Mouse (Mus musculus): Measurements from ENCODE around the gene Arfgap3. TPM values are rescaled to one million over a fixed set of nuclear protein-coding genes. Genes with fewer than 3 reads are reported as not detected.
A peak's percentile ranks its signal among the peaks of the same experiment; 100 is the strongest.

Arfgap3 gene
- total RNA-seq (2014; rRNA removed) (4.7 and 6.8 TPM in 2 replicates), polyA plus RNA-seq (2012; rRNA removed) (5.7 and 9.0 TPM in 2 replicates)

GRCm38 (mm10) chr15:83349954-83350711 lies at the start of gene Arfgap3:
Arfgap3 (minus strand) TSS chr15:83350247.
- H3K27me3 ChIP-seq (ENCODE audit: control insufficient read depth, insufficient read depth, low read length): no peaks in the 10 kb centered on the region
- H3K4me1 ChIP-seq (ENCODE audit: control insufficient read depth, insufficient read depth, low read length): peaks cover 7% of the 10 kb centered on the region
- WGBS: 1% methylated on average over 60 of the region's 60 CpGs
- TF ChIP-seq POLR2A (IDR thresholded peaks at IDR 0.05; ENCODE audit: extremely low read depth, insufficient read depth, low read length) (0 out of 2 replicates have a peak, but pooled peaks have one; percentile 16), CTCF (IDR thresholded peaks at IDR 0.05; ENCODE audit: low read depth, low read length) (no peak)
- peak within 1 kb of the TSS; percentile 86 for H3K9ac ChIP-seq (ENCODE audit: low read depth, low read length)
- no peaks in the 10 kb centered on the region for H3K36me3 ChIP-seq (ENCODE audit: control insufficient read depth, insufficient read depth, low read length)
- DNase-seq (ENCODE audit: extremely low read depth, low read depth, low spot score): peak; percentile 70
- peaks cover 12% of the 10 kb centered on the region; the same call in 1 of the 2 replicates for H3K79me2 ChIP-seq (ENCODE audit: control insufficient read depth, insufficient read depth, low read length)
- peak within 1 kb of the TSS; percentile 65 for H3K27ac ChIP-seq (replicated peaks; ENCODE audit: insufficient read depth, low read depth, low read length)
- peak within 1 kb of the TSS; percentile 94 for H3K4me3 ChIP-seq (ENCODE audit: insufficient read depth, low read depth, low read length)

- peaks cover 22% of the 10 kb centered on the region for H3K36me3 ChIP-seq (ENCODE audit: control insufficient read depth, insufficient read depth, low read length)
- peak; percentile 9; the same call in 1 of the 2 replicates for TF ChIP-seq CTCF (IDR thresholded peaks at IDR 0.05; ENCODE audit: low read depth, low read length)
- no peak for TF ChIP-seq POLR2A (IDR thresholded peaks at IDR 0.05; ENCODE audit: extremely low read depth, insufficient read depth, low read length)
Observed at GRCm38 (mm10) chr15:83392722-83393121, 42.7 kb upstream of the Arfgap3 start.

GRCm38 (mm10) chr15:83387911-83388310 lies 37.9 kb upstream of the Arfgap3 start:
- H3K79me2 ChIP-seq (ENCODE audit: control insufficient read depth, insufficient read depth, low read length): no peaks in the 10 kb centered on the region
- H3K4me3 ChIP-seq (ENCODE audit: insufficient read depth, low read depth, low read length): no peak overlapping the region
- no peak overlapping the region for H3K9ac ChIP-seq (ENCODE audit: low read depth, low read length)
- TF ChIP-seq POLR2A (IDR thresholded peaks at IDR 0.05; ENCODE audit: extremely low read depth, insufficient read depth, low read length) (no peak), CTCF (IDR thresholded peaks at IDR 0.05; ENCODE audit: low read depth, low read length) (no peak)
- DNase-seq (ENCODE audit: extremely low read depth, low read depth, low spot score): no peak
- no peaks in the 10 kb centered on the region for H3K4me1 ChIP-seq (ENCODE audit: control insufficient read depth, insufficient read depth, low read length)
- H3K36me3 ChIP-seq (ENCODE audit: control insufficient read depth, insufficient read depth, low read length): peaks cover 50% of the 10 kb centered on the region
- WGBS: 90% methylated on average over 2 of the region's 2 CpGs
- no peak overlapping the region for H3K27ac ChIP-seq (replicated peaks; ENCODE audit: insufficient read depth, low read depth, low read length)
- no peaks in the 10 kb centered on the region for H3K27me3 ChIP-seq (ENCODE audit: control insufficient read depth, insufficient read depth, low read length)

More at GRCm38 (mm10) chr15:83392722-83393121, 42.7 kb upstream of the Arfgap3 start:
- no peaks in the 10 kb centered on the region for H3K4me1 ChIP-seq (ENCODE audit: control insufficient read depth, insufficient read depth, low read length)
- no peaks in the 10 kb centered on the region for H3K27me3 ChIP-seq (ENCODE audit: control insufficient read depth, insufficient read depth, low read length)
- H3K9ac ChIP-seq (ENCODE audit: low read depth, low read length): no peak overlapping the region
- DNase-seq (ENCODE audit: extremely low read depth, low read depth, low spot score): no peak
- no peaks in the 10 kb centered on the region; the same call in 1 of the 2 replicates for H3K79me2 ChIP-seq (ENCODE audit: control insufficient read depth, insufficient read depth, low read length)
- no peak overlapping the region for H3K4me3 ChIP-seq (ENCODE audit: insufficient read depth, low read depth, low read length)
- WGBS: 89% methylated on average over 2 of the region's 2 CpGs
- H3K27ac ChIP-seq (replicated peaks; ENCODE audit: insufficient read depth, low read depth, low read length): no peak overlapping the region

- no peak for DNase-seq (ENCODE audit: extremely low read depth, low read depth, low spot score)
- no peak overlapping the region for H3K4me3 ChIP-seq (ENCODE audit: insufficient read depth, low read depth, low read length)
- TF ChIP-seq POLR2A (IDR thresholded peaks at IDR 0.05; ENCODE audit: extremely low read depth, insufficient read depth, low read length): no peak
- TF ChIP-seq CTCF (IDR thresholded peaks at IDR 0.05; ENCODE audit: low read depth, low read length): 0 out of 2 replicates have a peak, but pooled peaks have one; percentile 6
- H3K27ac ChIP-seq (replicated peaks; ENCODE audit: insufficient read depth, low read depth, low read length): no peak overlapping the region
- no peak overlapping the region for H3K9ac ChIP-seq (ENCODE audit: low read depth, low read length)
- no peaks in the 10 kb centered on the region for H3K79me2 ChIP-seq (ENCODE audit: control insufficient read depth, insufficient read depth, low read length)
- H3K4me1 ChIP-seq (ENCODE audit: control insufficient read depth, insufficient read depth, low read length): no peaks in the 10 kb centered on the region
- peaks cover 43% of the 10 kb centered on the region for H3K36me3 ChIP-seq (ENCODE audit: control insufficient read depth, insufficient read depth, low read length)
- H3K27me3 ChIP-seq (ENCODE audit: control insufficient read depth, insufficient read depth, low read length): no peaks in the 10 kb centered on the region
- WGBS: 100% methylated on average over 2 of the region's 2 CpGs
Observed at GRCm38 (mm10) chr15:83383633-83384032, 33.6 kb upstream of the Arfgap3 start.

- Histone ChIP-seq H3K9ac (ENCODE audit: low read depth, low read length) (no peak overlapping the region), H3K27ac (replicated peaks; ENCODE audit: insufficient read depth, low read depth, low read length) (no peak overlapping the region), H3K79me2 (ENCODE audit: control insufficient read depth, insufficient read depth, low read length) (no peaks in the 10 kb centered on the region), H3K36me3 (ENCODE audit: control insufficient read depth, insufficient read depth, low read length) (peaks cover 47% of the 10 kb centered on the region), H3K4me3 (ENCODE audit: insufficient read depth, low read depth, low read length) (no peak overlapping the region), H3K4me1 (ENCODE audit: control insufficient read depth, insufficient read depth, low read length) (no peaks in the 10 kb centered on the region), H3K27me3 (ENCODE audit: control insufficient read depth, insufficient read depth, low read length) (no peaks in the 10 kb centered on the region)
- TF ChIP-seq POLR2A (IDR thresholded peaks at IDR 0.05; ENCODE audit: extremely low read depth, insufficient read depth, low read length) (no peak), CTCF (IDR thresholded peaks at IDR 0.05; ENCODE audit: low read depth, low read length) (no peak)
- WGBS: 98% methylated on average over 5 of the region's 5 CpGs
- no peak for DNase-seq (ENCODE audit: extremely low read depth, low read depth, low spot score)
Observed at GRCm38 (mm10) chr15:83383136-83383535, 33.1 kb upstream of the Arfgap3 start.

- WGBS: over 99% methylated on average over 4 of the region's 4 CpGs
- TF ChIP-seq POLR2A (IDR thresholded peaks at IDR 0.05; ENCODE audit: extremely low read depth, insufficient read depth, low read length): no peak
- TF ChIP-seq CTCF (IDR thresholded peaks at IDR 0.05; ENCODE audit: low read depth, low read length): no peak
- Histone ChIP-seq H3K9ac (ENCODE audit: low read depth, low read length) (no peak overlapping the region), H3K79me2 (ENCODE audit: control insufficient read depth, insufficient read depth, low read length) (no peaks in the 10 kb centered on the region), H3K4me3 (ENCODE audit: insufficient read depth, low read depth, low read length) (no peak overlapping the region), H3K36me3 (ENCODE audit: control insufficient read depth, insufficient read depth, low read length) (peaks cover 47% of the 10 kb centered on the region), H3K27me3 (ENCODE audit: control insufficient read depth, insufficient read depth, low read length) (no peaks in the 10 kb centered on the region), H3K4me1 (ENCODE audit: control insufficient read depth, insufficient read depth, low read length) (no peaks in the 10 kb centered on the region), H3K27ac (replicated peaks; ENCODE audit: insufficient read depth, low read depth, low read length) (no peak overlapping the region)
- DNase-seq (ENCODE audit: extremely low read depth, low read depth, low spot score): no peak
Observed at GRCm38 (mm10) chr15:83382467-83382866, 32.4 kb upstream of the Arfgap3 start.
